Mouse (Mus musculus) ovary, adult 10 weeks (tissue): ENCODE measurements around the gene Fam189a1. TPM values are rescaled to one million over a fixed set of nuclear protein-coding genes. Genes with fewer than 3 reads are reported as not detected.

Experiments used
- polyA plus RNA-seq: library from polyadenylated mRNA; stranded (reverse); fragments of 350-450 nt; fragmentation: Illumina TruSeq; extraction: RNeasy Lipid Tissue Mini Kit (QIAGEN cat#74804); gene quantifications from one replicate; pipeline ENCODE4 v1.2.3, GENCODE M21; 2014

The Fam189a1 gene
- polyA plus RNA-seq = 0.23 TPM

GRCm38 (mm10) chr7:65156514-65156911 is at the start of gene Fam189a1:
Gene Fam189a1 (minus strand): TSS chr7:65156570.

GRCm38 (mm10) chr7:64872743-64873241 is 283.6 kb downstream of the Fam189a1 start, which contains the start of gene Nsmce3:
Gene Nsmce3 (minus strand): TSS chr7:64872997.

